Comparison of ENCODE assay signal across 27 mouse cellular contexts in genomic region chr13:84192723-84193122, GRCm38 (mm10).
"Had no signal": no experiment of that assay in that cellular context is flagged by ENCODE, and none has a peak within 500 bp of the region (broad histone marks: within the 10 kb centered on the region; RNA-seq: fewer than 3 reads in every experiment).

No protein-coding gene starts in this region.

- H3K27ac ChIP-seq: embryonic facial prominence, embryonic 10.5 days; embryonic facial prominence, embryonic 12.5 days; embryonic facial prominence, embryonic 13.5 days; embryonic facial prominence, embryonic 15.5 days; forebrain, embryonic 12.5 days; forebrain, embryonic 13.5 days; forebrain, embryonic 15.5 days; gastrocnemius, adult 2 months; heart, adult 2 months; heart, embryonic 10.5 days had no signal

- H3K4me3 ChIP-seq: embryonic facial prominence, embryonic 10.5 days; embryonic facial prominence, embryonic 12.5 days; embryonic facial prominence, embryonic 13.5 days; embryonic facial prominence, embryonic 15.5 days; erythroblast, embryonic 14.5 days; forebrain, embryonic 12.5 days; forebrain, embryonic 13.5 days; forebrain, embryonic 15.5 days; gastrocnemius, adult 2 months; heart, adult 2 months; heart, embryonic 10.5 days had no signal

- ATAC-seq: forebrain, embryonic 13.5 days; forebrain, embryonic 14.5 days; forebrain, embryonic 15.5 days; forebrain, embryonic 16.5 days; forebrain, postnatal 0 days had no signal

- H3K9ac ChIP-seq: embryonic facial prominence, embryonic 12.5 days; embryonic facial prominence, embryonic 13.5 days; embryonic facial prominence, embryonic 15.5 days; forebrain, embryonic 12.5 days; forebrain, embryonic 13.5 days; forebrain, embryonic 15.5 days; forebrain, postnatal 0 days had no signal

- H3K4me2 ChIP-seq: embryonic facial prominence, embryonic 12.5 days; embryonic facial prominence, embryonic 13.5 days; embryonic facial prominence, embryonic 15.5 days; forebrain, embryonic 12.5 days; forebrain, embryonic 13.5 days; forebrain, embryonic 15.5 days had no signal

- DNase-seq: cerebellum, adult 8-10 months; cerebellum, adult 9-10 months; cerebellum, adult 9-11 months; cerebellum, postnatal 10 days; cerebellum, postnatal 14 days; cerebellum, postnatal 25 days; cerebellum, postnatal 36 days; forebrain, postnatal 0 days; gastrocnemius, adult 2 months; gastrocnemius, postnatal 10 days; gastrocnemius, postnatal 14 days; gastrocnemius, postnatal 25 days; gastrocnemius, postnatal 36 days; heart, adult 11 months; heart, adult 18-20 months; heart, adult 2 months had no signal

- H3K36me3 ChIP-seq: embryonic facial prominence, embryonic 10.5 days; embryonic facial prominence, embryonic 12.5 days; embryonic facial prominence, embryonic 13.5 days; embryonic facial prominence, embryonic 15.5 days; forebrain, embryonic 12.5 days; forebrain, embryonic 15.5 days; heart, embryonic 10.5 days had no signal

- H3K4me1 ChIP-seq: embryonic facial prominence, embryonic 10.5 days; embryonic facial prominence, embryonic 12.5 days; embryonic facial prominence, embryonic 13.5 days; embryonic facial prominence, embryonic 15.5 days; forebrain, embryonic 12.5 days; forebrain, embryonic 13.5 days; forebrain, embryonic 15.5 days; heart, embryonic 10.5 days had no signal

- H3K9me3 ChIP-seq: embryonic facial prominence, embryonic 10.5 days; embryonic facial prominence, embryonic 12.5 days; embryonic facial prominence, embryonic 13.5 days; embryonic facial prominence, embryonic 15.5 days; forebrain, embryonic 12.5 days; forebrain, embryonic 13.5 days; forebrain, embryonic 15.5 days; heart, embryonic 10.5 days had no signal

- H3K27me3 ChIP-seq: embryonic facial prominence, embryonic 12.5 days; embryonic facial prominence, embryonic 13.5 days; embryonic facial prominence, embryonic 15.5 days; forebrain, embryonic 12.5 days; forebrain, embryonic 13.5 days; forebrain, embryonic 15.5 days had no signal
